Mouse (Mus musculus) gastrocnemius, adult 2 months (tissue): ENCODE measurements at regions not wholly inside any gene's neighbourhood (a gene's known extent, or its start where the extent isn't known, plus 50 kb on each side); places are given as distances from the start of the nearest gene placed in this dataset.

ENCODE experiments used
- DNase-seq: peaks from one replicate; pipeline ENCODE4 v3.0.0; 2022
- H3K27ac ChIP-seq: fragments of 200-600 bp; 2 replicates; pipeline ENCODE4 v1.8.1; 2022; ENCODE audit warnings: mild to moderate bottlenecking
- H3K4me3 ChIP-seq: fragments of 200-600 bp; 2 replicates; pipeline ENCODE4 v1.8.1; 2022; ENCODE audit warnings: mild to moderate bottlenecking, moderate library complexity
- CTCF ChIP-seq: fragments of 200-600 bp; IDR thresholded peaks from 2 replicates; pipeline ENCODE4 v1.8.1; 2022; ENCODE audit warnings: antibody characterized with exemption, mild to moderate bottlenecking, moderate library complexity
- intact Hi-C: fragments of 180-260 bp; cut with DNase I; formaldehyde crosslinking; loops from one replicate; pipeline ENCODE4 v1.15.1; 2025

GRCm38 (mm10) chr15:30029257-30029899 is 143.0 kb upstream of the Ctnnd2 start:
- intact Hi-C loops = no loop called here
- no peak overlapping the region for H3K27ac ChIP-seq
- peak; percentile 42 for TF ChIP-seq CTCF
- no peak for DNase-seq
- no peak overlapping the region for H3K4me3 ChIP-seq

GRCm38 (mm10) chr15:30035367-30035766 is 137.0 kb upstream of the Ctnnd2 start:
- intact Hi-C loops = no loop called here
- Histone ChIP-seq H3K4me3 (no peak overlapping the region), H3K27ac (no peak overlapping the region)
- DNase-seq = no peak
- no peak for TF ChIP-seq CTCF

GRCm38 (mm10) chr15:30050851-30051250 is 121.5 kb upstream of the Ctnnd2 start:
- Histone ChIP-seq H3K27ac (no peak overlapping the region), H3K4me3 (no peak overlapping the region)
- DNase-seq = no peak
- intact Hi-C loops = no loop called here
- no peak for TF ChIP-seq CTCF

GRCm38 (mm10) chr15:30059808-30060207 is 112.6 kb upstream of the Ctnnd2 start:
- DNase-seq = no peak
- H3K27ac ChIP-seq = no peak overlapping the region
- intact Hi-C loops = no loop called here
- no peak overlapping the region for H3K4me3 ChIP-seq
- TF ChIP-seq CTCF = no peak

- H3K27ac ChIP-seq = no peak overlapping the region
- H3K4me3 ChIP-seq = no peak overlapping the region
- no peak for DNase-seq
- TF ChIP-seq CTCF = no peak
- intact Hi-C loops = no loop called here
Observed at GRCm38 (mm10) chr15:30060505-30061342, 111.7 kb upstream of the Ctnnd2 start.

- no peak overlapping the region for H3K27ac ChIP-seq
- intact Hi-C loops = no loop called here
- no peak for TF ChIP-seq CTCF
Observed at GRCm38 (mm10) chr15:30071668-30072067, 100.7 kb upstream of the Ctnnd2 start.

GRCm38 (mm10) chr15:30072301-30072700 is 100.1 kb upstream of the Ctnnd2 start:
- H3K27ac ChIP-seq = no peak overlapping the region
- no peak overlapping the region for H3K4me3 ChIP-seq
- DNase-seq = no peak
- TF ChIP-seq CTCF = no peak
- intact Hi-C loops = no loop called here

More at GRCm38 (mm10) chr15:30071668-30072067, 100.7 kb upstream of the Ctnnd2 start:
- no peak for DNase-seq
- no peak overlapping the region for H3K4me3 ChIP-seq

GRCm38 (mm10) chr15:30087120-30087519 is 85.3 kb upstream of the Ctnnd2 start:
- intact Hi-C loops = no loop called here
- TF ChIP-seq CTCF = no peak
- no peak overlapping the region for H3K27ac ChIP-seq
- H3K4me3 ChIP-seq = no peak overlapping the region
- no peak for DNase-seq

- intact Hi-C loops = no loop called here
- no peak for TF ChIP-seq CTCF
- Histone ChIP-seq H3K27ac (no peak overlapping the region), H3K4me3 (no peak overlapping the region)
- no peak for DNase-seq
Observed at GRCm38 (mm10) chr15:30122061-30122460, 50.3 kb upstream of the Ctnnd2 start.
